Mouse (Mus musculus): ENCODE results near the gene Gm20517. TPM values are rescaled to one million over a fixed set of nuclear protein-coding genes. Genes with fewer than 3 reads are reported as not detected.
A peak's percentile ranks its signal among the peaks of the same experiment; 100 is the strongest.

Gene Gm20517
- polyA plus RNA-seq, 1 experiment, result 11.9 TPM

GRCm38 (mm10) chr17:47594969-47595247 lies 16.5 kb upstream of the Gm20517 start:
- H3K9ac ChIP-seq (ENCODE audit: low read depth, poor library complexity, severe bottlenecking), result peak overlapping the region; percentile 83
- peak overlapping the region; percentile 69 for H3K4me3 ChIP-seq (ENCODE audit: low read depth, low read length)
- no peaks in the 10 kb centered on the region for H3K9me3 ChIP-seq (replicated peaks; ENCODE audit: control insufficient read depth, insufficient read depth, low read length, poor library complexity, severe bottlenecking)
- H3K36me3 ChIP-seq (ENCODE audit: control insufficient read depth, insufficient read depth, low read length, poor library complexity, severe bottlenecking), result peaks cover 12% of the 10 kb centered on the region; the same call in 1 of the 2 replicates
- H3K4me1 ChIP-seq (ENCODE audit: control insufficient read depth, insufficient read depth, low read length), result peaks cover 4% of the 10 kb centered on the region
- TF ChIP-seq EP300 (IDR thresholded peaks at IDR 0.05; ENCODE audit: insufficient read depth, low read depth, low read length) (no peak), CTCF (IDR thresholded peaks at IDR 0.05; ENCODE audit: low read depth, low read length) (no peak), POLR2A (IDR thresholded peaks at IDR 0.05; ENCODE audit: insufficient read depth, low read length) (no peak)
- H3K27ac ChIP-seq (ENCODE audit: insufficient read depth, low read length), result peak overlapping the region; percentile 69
- no peaks in the 10 kb centered on the region for H3K27me3 ChIP-seq (ENCODE audit: control insufficient read depth, insufficient read depth, low read length, poor library complexity, severe bottlenecking)

- H3K36me3 ChIP-seq (ENCODE audit: control insufficient read depth, insufficient read depth, low read length, poor library complexity, severe bottlenecking), result peaks cover 12% of the 10 kb centered on the region; the same call in 1 of the 2 replicates
- H3K9me3 ChIP-seq (replicated peaks; ENCODE audit: control insufficient read depth, insufficient read depth, low read length, poor library complexity, severe bottlenecking), result no peaks in the 10 kb centered on the region
- peaks cover 4% of the 10 kb centered on the region for H3K4me1 ChIP-seq (ENCODE audit: control insufficient read depth, insufficient read depth, low read length)
- peak overlapping the region; percentile 69 for H3K27ac ChIP-seq (ENCODE audit: insufficient read depth, low read length)
- TF ChIP-seq CTCF (IDR thresholded peaks at IDR 0.05; ENCODE audit: low read depth, low read length) (no peak), POLR2A (IDR thresholded peaks at IDR 0.05; ENCODE audit: insufficient read depth, low read length) (no peak), EP300 (IDR thresholded peaks at IDR 0.05; ENCODE audit: insufficient read depth, low read depth, low read length) (no peak; the same call in 1 of the 2 replicates)
- peak overlapping the region; percentile 83 for H3K9ac ChIP-seq (ENCODE audit: low read depth, poor library complexity, severe bottlenecking)
- no peaks in the 10 kb centered on the region for H3K27me3 ChIP-seq (ENCODE audit: control insufficient read depth, insufficient read depth, low read length, poor library complexity, severe bottlenecking)
- H3K4me3 ChIP-seq (ENCODE audit: low read depth, low read length), result peak overlapping the region; percentile 69
These were observed 15.9 kb upstream of the Gm20517 start for GRCm38 (mm10) chr17:47595248-47596161.

- peak overlapping the region; percentile 69 for H3K27ac ChIP-seq (ENCODE audit: insufficient read depth, low read length)
- H3K9ac ChIP-seq (ENCODE audit: low read depth, poor library complexity, severe bottlenecking), result peak overlapping the region; percentile 83
- H3K36me3 ChIP-seq (ENCODE audit: control insufficient read depth, insufficient read depth, low read length, poor library complexity, severe bottlenecking), result peaks cover 14% of the 10 kb centered on the region
- no peaks in the 10 kb centered on the region for H3K9me3 ChIP-seq (replicated peaks; ENCODE audit: control insufficient read depth, insufficient read depth, low read length, poor library complexity, severe bottlenecking)
- H3K27me3 ChIP-seq (ENCODE audit: control insufficient read depth, insufficient read depth, low read length, poor library complexity, severe bottlenecking), result no peaks in the 10 kb centered on the region
- TF ChIP-seq EP300 (IDR thresholded peaks at IDR 0.05; ENCODE audit: insufficient read depth, low read depth, low read length) (no peak), POLR2A (IDR thresholded peaks at IDR 0.05; ENCODE audit: insufficient read depth, low read length) (no peak), CTCF (IDR thresholded peaks at IDR 0.05; ENCODE audit: low read depth, low read length) (no peak)
- H3K4me3 ChIP-seq (ENCODE audit: low read depth, low read length), result no peak overlapping the region
- H3K4me1 ChIP-seq (ENCODE audit: control insufficient read depth, insufficient read depth, low read length), result peaks cover 4% of the 10 kb centered on the region
These were observed 15.1 kb upstream of the Gm20517 start for GRCm38 (mm10) chr17:47596162-47596838.

- no peaks in the 10 kb centered on the region for H3K9me3 ChIP-seq (replicated peaks; ENCODE audit: control insufficient read depth, insufficient read depth, low read length, poor library complexity, severe bottlenecking)
- peaks cover 4% of the 10 kb centered on the region for H3K4me1 ChIP-seq (ENCODE audit: control insufficient read depth, insufficient read depth, low read length)
- peaks cover 20% of the 10 kb centered on the region for H3K36me3 ChIP-seq (ENCODE audit: control insufficient read depth, insufficient read depth, low read length, poor library complexity, severe bottlenecking)
- peak overlapping the region; percentile 69 for H3K27ac ChIP-seq (ENCODE audit: insufficient read depth, low read length)
- H3K27me3 ChIP-seq (ENCODE audit: control insufficient read depth, insufficient read depth, low read length, poor library complexity, severe bottlenecking), result no peaks in the 10 kb centered on the region
- H3K4me3 ChIP-seq (ENCODE audit: low read depth, low read length), result no peak overlapping the region
- no peak for TF ChIP-seq POLR2A (IDR thresholded peaks at IDR 0.05; ENCODE audit: insufficient read depth, low read length)
- no peak for TF ChIP-seq CTCF (IDR thresholded peaks at IDR 0.05; ENCODE audit: low read depth, low read length)
- no peak for TF ChIP-seq EP300 (IDR thresholded peaks at IDR 0.05; ENCODE audit: insufficient read depth, low read depth, low read length)
- peak overlapping the region; percentile 83 for H3K9ac ChIP-seq (ENCODE audit: low read depth, poor library complexity, severe bottlenecking)
These were observed 14.6 kb upstream of the Gm20517 start for GRCm38 (mm10) chr17:47596839-47597164.

GRCm38 (mm10) chr17:47597261-47597660 lies 14.1 kb upstream of the Gm20517 start:
- peaks cover 24% of the 10 kb centered on the region for H3K36me3 ChIP-seq (ENCODE audit: control insufficient read depth, insufficient read depth, low read length, poor library complexity, severe bottlenecking)

More at GRCm38 (mm10) chr17:47597261-47597660, 14.1 kb upstream of the Gm20517 start:
- TF ChIP-seq CTCF (IDR thresholded peaks at IDR 0.05; ENCODE audit: low read depth, low read length), result no peak
- TF ChIP-seq EP300 (IDR thresholded peaks at IDR 0.05; ENCODE audit: insufficient read depth, low read depth, low read length), result no peak
- no peak for TF ChIP-seq POLR2A (IDR thresholded peaks at IDR 0.05; ENCODE audit: insufficient read depth, low read length)
- Histone ChIP-seq H3K27me3 (ENCODE audit: control insufficient read depth, insufficient read depth, low read length, poor library complexity, severe bottlenecking) (no peaks in the 10 kb centered on the region), H3K9me3 (replicated peaks; ENCODE audit: control insufficient read depth, insufficient read depth, low read length, poor library complexity, severe bottlenecking) (no peaks in the 10 kb centered on the region), H3K4me3 (ENCODE audit: low read depth, low read length) (no peak overlapping the region), H3K4me1 (ENCODE audit: control insufficient read depth, insufficient read depth, low read length) (peaks cover 6% of the 10 kb centered on the region), H3K9ac (ENCODE audit: low read depth, poor library complexity, severe bottlenecking) (peak overlapping the region; percentile 23), H3K27ac (ENCODE audit: insufficient read depth, low read length) (peak overlapping the region; percentile 69)
